ENCODE assay signal across 23 mouse cellular contexts in the genomic region with DNA sequence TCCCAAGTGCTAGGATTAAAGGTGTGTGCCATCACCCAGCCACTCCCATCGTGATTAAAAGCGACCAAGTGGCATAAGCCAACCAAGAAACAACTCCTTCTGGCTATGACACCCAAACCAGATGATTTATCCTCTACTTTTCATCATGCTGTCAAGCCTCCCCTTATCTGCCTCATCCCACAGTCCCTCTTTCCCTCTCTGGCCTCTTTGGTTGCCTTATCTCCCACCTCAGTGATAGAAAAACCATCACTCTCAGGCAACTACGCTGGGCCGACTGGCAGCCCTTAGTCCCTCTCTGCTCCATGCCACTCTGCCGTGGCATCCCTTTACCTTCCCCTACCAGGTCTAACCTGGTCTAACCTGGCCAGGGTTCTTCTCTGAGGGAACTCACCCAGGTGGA. TPM values are rescaled to one million over a fixed set of nuclear protein-coding genes. Genes with fewer than 3 reads are reported as not detected.
DNase-seq lines count a peak whose midpoint lies in the region; ATAC-seq and TF ChIP-seq lines count a peak whose summit lies in the region.
"Had no signal": no experiment of that assay in that cellular context is flagged by ENCODE, and none has a peak within 500 bp of the region (broad histone marks: within the 10 kb centered on the region; RNA-seq: fewer than 3 reads in every experiment).

No protein-coding gene starts in this region.

- H3K4me1 ChIP-seq in MEL (ENCODE audit: control insufficient read depth in 1 of 2, insufficient read depth in 2 of 2, low read length in 2 of 2), result peaks cover 2 to 8% of the 10 kb centered on the region in 2 experiments
- peaks cover 9 to 10% of the 10 kb centered on the region in 2 experiments for H3K4me1 ChIP-seq in liver, embryonic 14.5 days (replicated peaks; ENCODE audit: control insufficient read depth in 2 of 2, insufficient read depth in 2 of 2, low read length in 1 of 2)
- H3K4me1 ChIP-seq: embryonic facial prominence, embryonic 13.5 days; forebrain, embryonic 10.5 days; heart, embryonic 15.5 days; hindbrain, embryonic 13.5 days had no signal

- no peak overlapping the region for H3K4me3 ChIP-seq in MEL (ENCODE audit: control insufficient read depth in 1 of 2, insufficient read depth in 1 of 2, low read depth in 2 of 2, low read length in 2 of 2)
- no peak overlapping the region for H3K4me3 ChIP-seq in liver, embryonic 14.5 days (ENCODE audit: insufficient read depth in 1 of 2, low read depth in 2 of 2, low read length in 2 of 2)
- H3K4me3 ChIP-seq: embryonic facial prominence, embryonic 13.5 days; forebrain, embryonic 10.5 days; gastrocnemius, adult 2 months; heart, adult 2 months; heart, embryonic 15.5 days; hindbrain, embryonic 13.5 days had no signal

- peak; percentile 46 for ATAC-seq in liver, embryonic 14.5 days (ENCODE audit: insufficient read depth)
- ATAC-seq in megakaryocyte-erythroid progenitor cell, adult 5-6 weeks (replicated peaks; ENCODE audit: low FRiP score, low TSS enrichment, poor library complexity, severe bottlenecking), result peak; percentile 25; the same call in 1 of the 2 replicates
- ATAC-seq in inflammation-experienced regulatory T-cells, adult 6 months, result no peak
- ATAC-seq: forebrain, embryonic 14.5 days had no signal

- TF ChIP-seq POLR2A in MEL (IDR thresholded peaks at IDR 0.05; ENCODE audit: control insufficient read depth in 1 of 2, insufficient read depth in 1 of 2, low read depth in 1 of 2, low read length in 2 of 2, poor library complexity in 1 of 2), result no peak

- TF ChIP-seq EP300 in MEL (IDR thresholded peaks at IDR 0.05; ENCODE audit: low read depth in 1 of 2, low read length in 2 of 2), result peak; percentile 67 to 72
- TF ChIP-seq EP300 in liver, embryonic 14.5 days (IDR thresholded peaks at IDR 0.05; ENCODE audit: low read depth), result peak; percentile 82

- H3K79me2 ChIP-seq in MEL (ENCODE audit: control insufficient read depth, insufficient read depth, low read length, poor library complexity), result peaks cover 4% of the 10 kb centered on the region

- TF ChIP-seq RAD21 in MEL (IDR thresholded peaks at IDR 0.05; ENCODE audit: low read depth, low read length), result no peak

- no peak overlapping the region for H3K27ac ChIP-seq in MEL (ENCODE audit: control insufficient read depth, low read depth, low read length)
- H3K27ac ChIP-seq in liver, embryonic 14.5 days, result no peak overlapping the region
- H3K27ac ChIP-seq: embryonic facial prominence, embryonic 13.5 days; forebrain, embryonic 10.5 days; gastrocnemius, adult 2 months; heart, adult 2 months; heart, embryonic 15.5 days; hindbrain, embryonic 13.5 days had no signal

- TF ChIP-seq CTCF in MEL (IDR thresholded peaks at IDR 0.05 in 2 of 3, conservative IDR thresholded peaks at IDR 0.05 in 1 of 3; ENCODE audit: control insufficient read depth in 1 of 3, insufficient read depth in 1 of 3, low read depth in 2 of 3, low read length in 3 of 3, poor library complexity in 1 of 3, severe bottlenecking in 1 of 3), result no peak
- TF ChIP-seq CTCF in liver, embryonic 14.5 days (IDR thresholded peaks at IDR 0.05; ENCODE audit: low read depth), result no peak

- H3K27me3 ChIP-seq in MEL (ENCODE audit: control insufficient read depth in 1 of 2, insufficient read depth in 2 of 2, low read length in 2 of 2), result no peaks in the 10 kb centered on the region
- no peaks in the 10 kb centered on the region for H3K27me3 ChIP-seq in liver, embryonic 14.5 days (ENCODE audit: control insufficient read depth, insufficient read depth, low read length)
- H3K27me3 ChIP-seq: CH12.LX; embryonic facial prominence, embryonic 13.5 days; heart, embryonic 15.5 days; hindbrain, embryonic 13.5 days had no signal

- H3K4me2 ChIP-seq in liver, embryonic 14.5 days (ENCODE audit: low read depth), result peak overlapping the region; percentile 0
- H3K4me2 ChIP-seq: embryonic facial prominence, embryonic 13.5 days; heart, embryonic 11.5 days; heart, embryonic 15.5 days; hindbrain, embryonic 13.5 days had no signal

- peak; percentile 55 for DNase-seq in MEL (ENCODE audit: low read depth, low spot score)
- DNase-seq in c-Kit-positive CD71-positive TER-119-positive erythroid progenitor cells, embryonic 14.5 days (ENCODE audit: low spot score), result peak; percentile 57
- peak; percentile 40 to 58 (median 53) for DNase-seq in liver, embryonic 14.5 days (ENCODE audit: low read depth in 3 of 3, low spot score in 3 of 3)
- DNase-seq in cerebellum, adult 9-11 months, result no peak
- DNase-seq: adrenal gland, adult 2 months; adrenal gland, postnatal 25 days; cerebellum, adult 11 months; cerebellum, adult 8-10 months; cerebellum, postnatal 25 days; gastrocnemius, adult 2 months; heart, adult 2 months; heart, postnatal 14 days had no signal

- no peak overlapping the region for H3K9ac ChIP-seq in MEL (ENCODE audit: control insufficient read depth, low read depth, low read length, poor library complexity, severe bottlenecking)
- H3K9ac ChIP-seq in liver, embryonic 14.5 days (replicated peaks), result no peak overlapping the region
- H3K9ac ChIP-seq: embryonic facial prominence, embryonic 13.5 days; heart, embryonic 15.5 days; hindbrain, embryonic 13.5 days had no signal

- 24% methylated on average over 5 of the region's 5 CpGs for WGBS in liver, embryonic 14.5 days (ENCODE audit: insufficient replicate concordance)

- H3K36me3 ChIP-seq in MEL (ENCODE audit: control insufficient read depth in 1 of 2, insufficient read depth in 2 of 2, low read length in 2 of 2), result peaks cover 0 to 3% of the 10 kb centered on the region in 2 experiments; a peak in 1 of 4 replicates
- no peaks in the 10 kb centered on the region for H3K36me3 ChIP-seq in liver, embryonic 14.5 days (replicated peaks; ENCODE audit: control insufficient read depth, insufficient read depth, low read depth)
- H3K36me3 ChIP-seq: embryonic facial prominence, embryonic 13.5 days; forebrain, embryonic 10.5 days; heart, embryonic 15.5 days; hindbrain, embryonic 13.5 days had no signal

- H3K9me3 ChIP-seq in MEL (replicated peaks; ENCODE audit: insufficient read depth, low read length), result no peaks in the 10 kb centered on the region
- H3K9me3 ChIP-seq in liver, embryonic 14.5 days (ENCODE audit: control insufficient read depth, low read length), result no peaks in the 10 kb centered on the region
- H3K9me3 ChIP-seq: embryonic facial prominence, embryonic 13.5 days; forebrain, embryonic 10.5 days; heart, embryonic 15.5 days had no signal

RNA-seq across cellular contexts. Expression of a gene that starts 4.5 kb away (rescaled TPM):
- 152 and 166 TPM in 2 replicates for total RNA-seq in MEL (2012; rRNA removed)
- polyA plus RNA-seq in MEL (2012; ENCODE audit: insufficient read depth in 1 of 2, insufficient read length in 2 of 2, low read depth in 1 of 2, low replicate concordance in 2 of 2, missing spikeins in 1 of 2), result 100 to 1,000 TPM; 174 to 342 TPM
- 23.2 and 38.0 TPM in 2 replicates for polyA plus RNA-seq in liver, embryonic 14.5 days (2012; rRNA removed)
- polyA plus RNA-seq in liver, embryonic 14.5 days (2014; fragmentation: Nextera tagmentation; extraction: Ambion mirVana), result 65.5 and 75.3 TPM in 2 replicates
- total RNA-seq in megakaryocyte-erythroid progenitor cell, adult 5-6 weeks (2014; fragmentation: Nextera tagmentation), result 90.3 and 93.8 TPM in 2 replicates
- total RNA-seq in megakaryocyte-erythroid progenitor cell, adult 5-6 weeks (2017), result 201 and 239 TPM in 2 replicates
- polyA plus RNA-seq in inflammation-experienced regulatory T-cells, adult 6 months (2017; shearing (Covaris generic)), result 100 to 1,000 TPM; 120 to 149 (median 139) TPM

RNA-seq across cellular contexts. Expression of a gene that starts 14.5 kb away (rescaled TPM):
- total RNA-seq in MEL (2012; rRNA removed), result 41.3 and 42.2 TPM in 2 replicates
- 10 to 100 TPM in 1 of 2 experiments, not detected in 1; 53.2 TPM for polyA plus RNA-seq in MEL (2012; ENCODE audit: insufficient read depth in 1 of 2, insufficient read length in 2 of 2, low read depth in 1 of 2, low replicate concordance in 2 of 2, missing spikeins in 1 of 2)
- 36.7 and 37.2 TPM in 2 replicates for polyA plus RNA-seq in liver, embryonic 14.5 days (2012; rRNA removed)
- polyA plus RNA-seq in liver, embryonic 14.5 days (2014; fragmentation: Nextera tagmentation; extraction: Ambion mirVana), result 62.7 and 63.3 TPM in 2 replicates
- 31.1 and 31.3 TPM in 2 replicates for total RNA-seq in megakaryocyte-erythroid progenitor cell, adult 5-6 weeks (2014; fragmentation: Nextera tagmentation)
- total RNA-seq in megakaryocyte-erythroid progenitor cell, adult 5-6 weeks (2017), result 11.9 TPM in 2 replicates
- polyA plus RNA-seq in inflammation-experienced regulatory T-cells, adult 6 months (2017; shearing (Covaris generic)), result 10 to 100 TPM; 16.4 to 17.9 (median 17.3) TPM

RNA-seq across cellular contexts. Expression of a gene that starts 23.4 kb away (rescaled TPM):
- 1.7 and 2.0 TPM in 2 replicates for total RNA-seq in MEL (2012; rRNA removed)
- 1 to 10 TPM in 1 of 2 experiments, not detected in 1; 1.8 TPM for polyA plus RNA-seq in MEL (2012; ENCODE audit: insufficient read depth in 1 of 2, insufficient read length in 2 of 2, low read depth in 1 of 2, low replicate concordance in 2 of 2, missing spikeins in 1 of 2)
- 0.04 TPM in 2 replicates for polyA plus RNA-seq in liver, embryonic 14.5 days (2012; rRNA removed)
- 0.10 and 0.18 TPM in 2 replicates for polyA plus RNA-seq in liver, embryonic 14.5 days (2014; fragmentation: Nextera tagmentation; extraction: Ambion mirVana)
- not detected in 2 replicates for total RNA-seq in megakaryocyte-erythroid progenitor cell, adult 5-6 weeks (2014; fragmentation: Nextera tagmentation)
- not detected in 2 replicates for total RNA-seq in megakaryocyte-erythroid progenitor cell, adult 5-6 weeks (2017)
- under 1 TPM in 2 of 3 experiments, not detected in 1; 0.44 to 0.47 TPM for polyA plus RNA-seq in inflammation-experienced regulatory T-cells, adult 6 months (2017; shearing (Covaris generic))
- total RNA-seq: adrenal gland, adult 2 months; adrenal gland, postnatal 25 days; gastrocnemius, adult 2 months; heart, adult 2 months; hematopoietic stem cell, adult 5-6 weeks had no signal
- polyA plus RNA-seq: adrenal gland, adult 2 months; gonadal fat pad, adult 2 months had no signal

RNA-seq across cellular contexts. Expression of a gene that starts 34.9 kb away (rescaled TPM):
- total RNA-seq in MEL (2012; rRNA removed), result 48.7 and 61.4 TPM in 2 replicates
- polyA plus RNA-seq in MEL (2012; ENCODE audit: insufficient read depth in 1 of 2, insufficient read length in 2 of 2, low read depth in 1 of 2, low replicate concordance in 2 of 2, missing spikeins in 1 of 2), result 10 to 100 TPM in 1 of 2 experiments, not detected in 1; 90.2 TPM
- polyA plus RNA-seq in liver, embryonic 14.5 days (2012; rRNA removed), result 15.0 and 18.0 TPM in 2 replicates
- polyA plus RNA-seq in liver, embryonic 14.5 days (2014; fragmentation: Nextera tagmentation; extraction: Ambion mirVana), result 17.7 and 20.7 TPM in 2 replicates
- 23.4 and 39.6 TPM in 2 replicates for total RNA-seq in megakaryocyte-erythroid progenitor cell, adult 5-6 weeks (2014; fragmentation: Nextera tagmentation)
- 28.6 and 45.3 TPM in 2 replicates for total RNA-seq in megakaryocyte-erythroid progenitor cell, adult 5-6 weeks (2017)
- polyA plus RNA-seq in inflammation-experienced regulatory T-cells, adult 6 months (2017; shearing (Covaris generic)), result 10 to 100 TPM; 19.1 to 36.3 (median 27.8) TPM

RNA-seq across cellular contexts. Expression of a gene that starts 58.0 kb away (rescaled TPM):
- 0.23 and 0.62 TPM in 2 replicates for total RNA-seq in MEL (2012; rRNA removed)
- polyA plus RNA-seq in MEL (2012; ENCODE audit: insufficient read depth in 1 of 2, insufficient read length in 2 of 2, low read depth in 1 of 2, low replicate concordance in 2 of 2, missing spikeins in 1 of 2), result 1 to 10 TPM in 1 of 2 experiments, not detected in 1; 1.6 TPM
- polyA plus RNA-seq in liver, embryonic 14.5 days (2012; rRNA removed), result 15.7 and 18.3 TPM in 2 replicates
- polyA plus RNA-seq in liver, embryonic 14.5 days (2014; fragmentation: Nextera tagmentation; extraction: Ambion mirVana), result 30.8 and 31.2 TPM in 2 replicates
- 6.5 TPM in 1 of 2 replicates, not detected in the other for total RNA-seq in megakaryocyte-erythroid progenitor cell, adult 5-6 weeks (2014; fragmentation: Nextera tagmentation)
- total RNA-seq in megakaryocyte-erythroid progenitor cell, adult 5-6 weeks (2017), result not detected in 2 replicates
- 1 to 10 TPM in 1 of 3 experiments, under 1 TPM in 2; 0.40 to 2.3 (median 0.72) TPM for polyA plus RNA-seq in inflammation-experienced regulatory T-cells, adult 6 months (2017; shearing (Covaris generic))
- total RNA-seq: hematopoietic stem cell, adult 5-6 weeks had no signal
